Mouse (Mus musculus) kidney, postnatal 0 days (tissue): ENCODE measurements around the gene Ralgps1. TPM values are rescaled to one million over a fixed set of nuclear protein-coding genes. Genes with fewer than 3 reads are reported as not detected.

Source experiments
- ATAC-seq: fragments of 200-750 bp; cut with Nextera tagmentation; replicated peaks from 2 replicates; pipeline ENCODE4 v1.8.0; 2017; ENCODE audit warnings: low read depth, moderate number of reproducible peaks, moderate TSS enrichment, moderate library complexity; ENCODE audit not compliant: low FRiP score
- DNase-seq: peaks from one replicate; pipeline ENCODE4 v3.0.0-alpha.2; 2016; ENCODE audit warnings: low spot score
- H3K27ac ChIP-seq: fragments of 300-500 bp; sonication (generic); 2 replicates; pipeline ENCODE4 v1.5.1; 2014; ENCODE audit warnings: mild to moderate bottlenecking
- H3K27me3 ChIP-seq: fragments of 300-500 bp; sonication (generic); 2 replicates; pipeline ENCODE4 v1.6.1; 2014; ENCODE audit warnings: low read length, mixed read lengths; ENCODE audit not compliant: insufficient read depth
- H3K36me3 ChIP-seq: fragments of 300-500 bp; sonication (generic); 2 replicates; pipeline ENCODE4 v1.6.1; 2014; ENCODE audit warnings: low read length, mixed read lengths; ENCODE audit not compliant: insufficient read depth
- H3K4me1 ChIP-seq: fragments of 300-500 bp; sonication (generic); replicated peaks from 2 replicates; pipeline ENCODE4 v1.6.1; 2014; ENCODE audit warnings: antibody characterized with exemption, low read length, mixed read lengths; ENCODE audit not compliant: insufficient read depth
- H3K4me2 ChIP-seq: fragments of 300-500 bp; sonication (generic); 2 replicates; pipeline ENCODE4 v1.6.1; 2014; ENCODE audit warnings: mild to moderate bottlenecking, low read length, moderate library complexity, mixed read lengths
- H3K4me3 ChIP-seq: fragments of 300-500 bp; sonication (generic); replicated peaks from 2 replicates; pipeline ENCODE4 v1.5.1; 2014; ENCODE audit warnings: low read depth, low read length
- H3K9ac ChIP-seq: fragments of 300-500 bp; sonication (generic); 2 replicates; pipeline ENCODE4 v1.6.1; 2014; ENCODE audit warnings: low read depth, low read length
- H3K9me3 ChIP-seq: fragments of 300-500 bp; sonication (generic); replicated peaks from 2 replicates; pipeline ENCODE4 v1.6.1; 2016; ENCODE audit warnings: low read length, inconsistent platforms, mixed read lengths
- CTCF ChIP-seq: IDR thresholded peaks from 2 replicates; pipeline ENCODE4 v1.5.1; 2016; ENCODE audit warnings: antibody characterized with exemption, low read depth, mild to moderate bottlenecking, moderate library complexity
- WGBS: fragments of 180-500 bp; shearing (Covaris S2); extraction: QIAGEN DNeasy Blood & Tissue Kit; methylation state at CpG from one replicate; pipeline ENCODE4 v1.1.7; 2014; 5-methylcytosine and 5-hydroxymethylcytosine counted together
- polyA plus RNA-seq: library from polyadenylated mRNA; unstranded; fragments of >200 nt; fragmentation: Nextera tagmentation; extraction: Ambion mirVana; gene quantifications from 2 replicates; pipeline ENCODE4 v1.2.1, GENCODE M21; 2015

Gene Ralgps1
- polyA plus RNA-seq, 1 experiment from 2014 or later = 3.1 TPM

DNA sequence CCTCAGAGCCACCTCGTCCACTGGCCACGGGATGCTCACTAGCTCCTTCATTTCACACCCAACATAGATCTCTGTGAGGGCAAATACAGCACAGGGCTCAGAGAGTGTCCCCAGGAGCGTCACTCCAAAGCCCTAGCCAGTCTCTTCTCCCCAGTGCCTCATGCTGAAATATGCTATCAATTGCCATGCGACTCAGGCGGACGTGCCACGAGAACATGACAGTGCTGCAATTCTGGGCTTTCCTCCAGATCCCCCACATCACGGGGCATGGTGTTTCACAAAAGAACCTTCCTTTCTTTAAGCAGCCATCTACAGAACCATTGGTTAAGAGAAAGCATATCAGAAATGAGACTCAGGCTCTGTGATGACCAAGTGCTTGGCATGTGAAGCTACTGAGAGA is 110.5 kb downstream of the Ralgps1 start:
- Histone ChIP-seq H3K4me3 (no peak overlapping the region), H3K36me3 (no peaks in the 10 kb centered on the region), H3K4me2 (no peak overlapping the region), H3K27ac (no peak overlapping the region), H3K4me1 (no peaks in the 10 kb centered on the region), H3K9ac (no peak overlapping the region), H3K9me3 (no peaks in the 10 kb centered on the region), H3K27me3 (no peaks in the 10 kb centered on the region)
- WGBS = 90% methylated on average over 8 of the region's 8 CpGs
- no peak for DNase-seq
- ATAC-seq = no peak
- TF ChIP-seq CTCF = no peak

DNA sequence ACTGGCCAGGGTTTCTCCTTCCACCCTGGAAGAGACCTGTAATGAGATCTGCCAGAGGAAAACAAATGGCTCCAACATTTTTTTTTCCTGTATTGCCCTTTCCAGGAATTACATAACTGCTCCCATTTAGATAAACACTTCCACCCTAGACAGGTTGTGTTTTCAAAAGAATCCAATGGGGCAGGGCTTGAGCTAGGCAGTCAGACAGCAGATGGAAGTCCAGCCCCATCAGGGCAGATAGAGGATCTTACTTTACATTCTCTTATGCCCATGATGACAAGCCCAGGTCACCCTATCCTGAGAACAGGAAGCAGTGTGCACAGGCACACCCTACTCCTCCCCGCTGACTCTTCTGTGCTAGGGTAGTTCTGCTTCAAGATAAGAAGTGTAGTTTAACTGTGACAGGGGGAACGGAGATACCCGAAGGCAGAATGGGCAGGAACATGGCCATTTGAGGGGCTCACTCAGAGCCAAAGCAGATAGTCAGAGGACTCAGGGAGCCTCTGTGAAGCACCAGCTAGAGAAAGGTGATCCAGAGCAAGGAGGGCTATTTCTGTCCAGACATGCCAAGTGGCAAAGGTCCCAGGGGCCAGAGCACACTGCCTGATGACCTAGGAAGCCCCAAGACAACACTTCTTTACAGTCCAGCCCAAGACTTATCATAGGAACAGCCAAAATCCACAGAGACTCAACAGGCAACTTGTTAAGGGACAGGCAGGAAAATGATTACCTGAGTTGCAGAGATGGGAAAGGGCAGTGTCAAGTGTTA is 114.3 kb downstream of the Ralgps1 start:
- no peak overlapping the region for H3K4me3 ChIP-seq
- H3K27me3 ChIP-seq = no peaks in the 10 kb centered on the region
- 81% methylated on average over 3 of the region's 3 CpGs for WGBS
- no peak overlapping the region for H3K9ac ChIP-seq
- H3K9me3 ChIP-seq = no peaks in the 10 kb centered on the region
- H3K4me2 ChIP-seq = no peak overlapping the region
- H3K4me1 ChIP-seq = 0 out of 2 replicates have a peak, but pooled peaks cover 4% of the 10 kb centered on the region
- ATAC-seq (no peak), DNase-seq (no peak)
- no peaks in the 10 kb centered on the region for H3K36me3 ChIP-seq
- H3K27ac ChIP-seq = no peak overlapping the region
- no peak for TF ChIP-seq CTCF

DNA sequence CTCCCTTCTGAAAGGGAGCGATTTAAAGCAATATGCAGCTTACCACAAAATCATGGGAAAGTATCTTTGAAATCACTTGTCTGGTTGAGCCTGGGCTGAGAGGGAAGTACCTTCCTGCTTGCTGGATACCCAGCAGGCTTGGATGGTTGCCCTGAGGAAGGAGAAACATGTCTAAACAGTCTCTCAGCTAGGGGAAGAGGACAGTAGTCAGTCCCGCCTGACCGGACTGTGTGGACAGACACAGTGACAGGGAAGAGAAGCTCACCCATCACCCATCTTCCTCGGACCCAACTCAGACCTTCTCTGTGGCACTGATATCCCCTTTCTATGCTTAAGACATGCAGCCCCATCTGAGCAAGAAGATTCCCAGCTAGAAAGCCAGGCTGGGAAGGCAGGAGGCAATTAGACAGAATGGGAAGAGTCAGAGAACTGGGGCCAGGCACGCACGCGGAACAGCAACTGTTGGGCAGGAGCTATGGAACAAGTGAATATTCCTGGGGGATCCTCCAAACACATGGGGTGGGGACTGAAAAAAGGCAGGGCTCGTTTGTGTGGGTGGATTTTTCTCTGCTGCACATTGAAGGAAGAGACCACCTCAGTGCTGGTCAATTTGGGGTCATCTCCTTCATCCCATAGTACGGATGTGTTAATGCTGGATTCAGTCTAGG is 116.8 kb downstream of the Ralgps1 start:
- Histone ChIP-seq H3K4me3 (no peak overlapping the region), H3K27ac (no peak overlapping the region), H3K27me3 (no peaks in the 10 kb centered on the region), H3K9me3 (no peaks in the 10 kb centered on the region), H3K36me3 (no peaks in the 10 kb centered on the region), H3K9ac (no peak overlapping the region), H3K4me2 (no peak overlapping the region), H3K4me1 (0 out of 2 replicates have a peak, but pooled peaks cover 4% of the 10 kb centered on the region)
- no peak for TF ChIP-seq CTCF
- ATAC-seq (no peak), DNase-seq (no peak)
- 80% methylated on average over 9 of the region's 9 CpGs for WGBS

DNA sequence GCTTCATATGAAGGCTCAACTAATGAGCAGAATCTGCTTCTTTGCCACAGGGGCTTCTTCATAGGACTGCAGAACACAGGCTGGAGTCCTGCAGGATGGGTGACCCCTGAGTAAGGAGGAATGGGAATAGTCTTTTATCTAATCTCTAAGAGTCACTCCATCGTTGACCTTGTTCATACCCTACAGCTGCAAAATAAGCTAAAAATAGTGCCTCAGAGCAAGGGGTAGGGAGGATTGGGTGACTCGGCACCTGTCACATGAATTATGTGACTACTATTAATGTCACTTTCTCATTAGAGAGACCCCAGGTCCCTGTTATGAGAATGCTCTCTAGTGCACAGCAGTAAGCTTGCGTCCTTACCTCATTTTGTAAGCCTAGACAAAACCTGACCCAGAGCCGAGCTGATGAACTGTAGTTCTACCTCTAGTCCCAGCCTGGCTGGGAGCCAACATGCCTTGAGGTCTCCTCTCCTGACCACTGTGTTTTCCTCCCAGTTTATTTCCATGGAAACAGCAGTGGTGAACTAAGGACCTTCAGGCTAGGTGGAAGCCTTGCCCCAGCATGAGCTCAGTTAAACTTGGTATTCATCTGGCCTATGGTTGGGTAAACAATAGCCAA is 117.6 kb downstream of the Ralgps1 start:
- no peaks in the 10 kb centered on the region for H3K36me3 ChIP-seq
- no peak overlapping the region for H3K4me3 ChIP-seq
- ATAC-seq (peak; percentile 64), DNase-seq (peak; percentile 48)
- no peak overlapping the region for H3K27ac ChIP-seq
- no peaks in the 10 kb centered on the region for H3K9me3 ChIP-seq
- no peak overlapping the region for H3K4me2 ChIP-seq
- H3K4me1 ChIP-seq = 0 out of 2 replicates have a peak, but pooled peaks cover 4% of the 10 kb centered on the region
- H3K9ac ChIP-seq = no peak overlapping the region
- H3K27me3 ChIP-seq = no peaks in the 10 kb centered on the region
- TF ChIP-seq CTCF = no peak
- 20% methylated on average over 4 of the region's 4 CpGs for WGBS

GRCm38 (mm10) chr2:33252751-33253150 is 118.5 kb downstream of the Ralgps1 start:
- 0 out of 2 replicates have a peak, but pooled peaks cover 4% of the 10 kb centered on the region for H3K4me1 ChIP-seq

GRCm38 (mm10) chr2:33249922-33250633 is 121.2 kb downstream of the Ralgps1 start:
- Histone ChIP-seq H3K9me3 (no peaks in the 10 kb centered on the region), H3K9ac (no peak overlapping the region), H3K4me1 (0 out of 2 replicates have a peak, but pooled peaks cover 4% of the 10 kb centered on the region), H3K27me3 (no peaks in the 10 kb centered on the region), H3K36me3 (peaks cover 10% of the 10 kb centered on the region; the same call in 1 of the 2 replicates), H3K27ac (no peak overlapping the region), H3K4me2 (no peak overlapping the region), H3K4me3 (no peak overlapping the region)
- 59% methylated on average over 3 of the region's 3 CpGs for WGBS
- no peak for DNase-seq
- TF ChIP-seq CTCF = no peak
- ATAC-seq = no peak

More at GRCm38 (mm10) chr2:33252751-33253150, 118.5 kb downstream of the Ralgps1 start:
- 85% methylated on average over 6 of the region's 6 CpGs for WGBS
- no peak overlapping the region for H3K4me2 ChIP-seq
- DNase-seq (no peak), ATAC-seq (no peak)
- no peaks in the 10 kb centered on the region for H3K36me3 ChIP-seq
- H3K9ac ChIP-seq = no peak overlapping the region
- no peak overlapping the region for H3K4me3 ChIP-seq
- no peaks in the 10 kb centered on the region for H3K9me3 ChIP-seq
- no peaks in the 10 kb centered on the region for H3K27me3 ChIP-seq
- no peak for TF ChIP-seq CTCF
- no peak overlapping the region for H3K27ac ChIP-seq
